Mouse (Mus musculus) bone marrow macrophage, adult 2 months (primary cell): ENCODE measurements around the gene Eif2d.

Source experiments
- CTCF ChIP-seq: IDR thresholded peaks from 2 replicates; pipeline ENCODE4 v1.5.1; 2012; ENCODE audit warnings: low read depth, mild to moderate bottlenecking, low read length, moderate library complexity
- POLR2A ChIP-seq: IDR thresholded peaks from 2 replicates; pipeline ENCODE4 v1.6.1; 2012; ENCODE audit warnings: mild to moderate bottlenecking, low read depth, low read length, borderline replicate concordance

- TF ChIP-seq POLR2A (no peak), CTCF (no peak)
Measured at GRCm38 (mm10) chr1:131125987-131126744, 26.8 kb upstream of the Eif2d start.
